In the genomic region with DNA sequence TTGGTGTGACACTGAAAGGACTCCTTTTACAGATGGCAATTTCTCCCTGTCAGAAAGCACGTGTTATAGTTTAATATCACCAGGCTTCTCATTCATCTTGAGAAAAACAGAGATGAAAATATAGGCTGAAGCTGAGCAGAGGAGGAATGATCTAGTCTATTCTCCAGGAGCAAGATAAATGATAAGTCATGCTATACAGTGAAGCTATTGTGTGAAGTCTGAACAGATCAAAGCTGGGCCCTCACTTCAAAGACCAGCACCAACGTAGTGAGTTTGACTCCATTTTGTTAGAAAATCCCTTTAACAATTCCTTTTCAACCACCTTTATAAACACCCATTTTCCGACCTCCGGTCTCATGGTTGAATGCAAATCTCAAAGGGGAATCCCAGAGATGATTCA, we compare ENCODE assay signal across 27 mouse cellular contexts.
"Had no signal": no experiment of that assay in that cellular context is flagged by ENCODE, and none has a peak within 500 bp of the region (broad histone marks: within the 10 kb centered on the region; RNA-seq: fewer than 3 reads in every experiment).

No protein-coding gene starts in this region.

- H3K36me3 ChIP-seq: embryonic facial prominence, embryonic 10.5 days; embryonic facial prominence, embryonic 12.5 days; embryonic facial prominence, embryonic 13.5 days; embryonic facial prominence, embryonic 15.5 days; forebrain, embryonic 10.5 days; forebrain, embryonic 12.5 days; forebrain, embryonic 15.5 days had no signal

- H3K4me2 ChIP-seq: embryonic facial prominence, embryonic 12.5 days; embryonic facial prominence, embryonic 13.5 days; embryonic facial prominence, embryonic 15.5 days; forebrain, embryonic 12.5 days; forebrain, embryonic 13.5 days; forebrain, embryonic 15.5 days had no signal

- H3K9me3 ChIP-seq: embryonic facial prominence, embryonic 10.5 days; embryonic facial prominence, embryonic 13.5 days; embryonic facial prominence, embryonic 15.5 days; forebrain, embryonic 10.5 days; forebrain, embryonic 12.5 days had no signal

- ATAC-seq: forebrain, embryonic 13.5 days; forebrain, embryonic 14.5 days; forebrain, embryonic 15.5 days; forebrain, embryonic 16.5 days; forebrain, postnatal 0 days had no signal

- H3K4me1 ChIP-seq: embryonic facial prominence, embryonic 10.5 days; embryonic facial prominence, embryonic 12.5 days; embryonic facial prominence, embryonic 13.5 days; embryonic facial prominence, embryonic 15.5 days; forebrain, embryonic 10.5 days; forebrain, embryonic 12.5 days; forebrain, embryonic 13.5 days; forebrain, embryonic 15.5 days had no signal

- DNase-seq: cerebellum, adult 2 months; cerebellum, adult 8-10 months; cerebellum, adult 9-10 months; cerebellum, adult 9-11 months; cerebellum, postnatal 10 days; cerebellum, postnatal 14 days; cerebellum, postnatal 25 days; cerebellum, postnatal 36 days; embryo, embryonic 11 days; forebrain, postnatal 0 days; gastrocnemius, adult 2 months; gastrocnemius, postnatal 10 days; gastrocnemius, postnatal 14 days; gastrocnemius, postnatal 25 days; gastrocnemius, postnatal 36 days; heart, adult 18-20 months had no signal

- H3K27me3 ChIP-seq: embryonic facial prominence, embryonic 12.5 days; embryonic facial prominence, embryonic 13.5 days; embryonic facial prominence, embryonic 15.5 days; forebrain, embryonic 12.5 days; forebrain, embryonic 13.5 days; forebrain, embryonic 15.5 days had no signal

- H3K27ac ChIP-seq: embryonic facial prominence, embryonic 10.5 days; embryonic facial prominence, embryonic 12.5 days; embryonic facial prominence, embryonic 13.5 days; embryonic facial prominence, embryonic 15.5 days; forebrain, embryonic 10.5 days; forebrain, embryonic 12.5 days; forebrain, embryonic 13.5 days; forebrain, embryonic 15.5 days; gastrocnemius, adult 2 months had no signal

- H3K4me3 ChIP-seq: embryonic facial prominence, embryonic 10.5 days; embryonic facial prominence, embryonic 12.5 days; embryonic facial prominence, embryonic 13.5 days; embryonic facial prominence, embryonic 15.5 days; erythroblast, embryonic 14.5 days; forebrain, embryonic 10.5 days; forebrain, embryonic 12.5 days; forebrain, embryonic 13.5 days; forebrain, embryonic 15.5 days; gastrocnemius, adult 2 months had no signal

- H3K9ac ChIP-seq: embryonic facial prominence, embryonic 12.5 days; embryonic facial prominence, embryonic 13.5 days; embryonic facial prominence, embryonic 15.5 days; forebrain, embryonic 12.5 days; forebrain, embryonic 13.5 days; forebrain, embryonic 15.5 days; forebrain, postnatal 0 days had no signal
